Mouse (Mus musculus) neural tube, postnatal 0 days (tissue): ENCODE data around the gene Ergic3. TPM values are rescaled to one million over a fixed set of nuclear protein-coding genes. Genes with fewer than 3 reads are reported as not detected.

ENCODE experiments used
- polyA plus RNA-seq: library from polyadenylated mRNA; unstranded; fragments of >200 nt; fragmentation: Nextera tagmentation; extraction: Ambion mirVana; gene quantifications from 2 replicates; pipeline ENCODE4 v1.2.1, GENCODE M21; 2015

Ergic3 gene
- polyA plus RNA-seq, result 418 and 471 TPM in 2 replicates

GRCm38 (mm10) chr2:156007888-156008532 is at the start of gene Ergic3, which contains the start of gene 6430550D23Rik:
Gene Ergic3, plus strand, starts transcription at chr2:156008045.
Gene 6430550D23Rik, minus strand, starts transcription at chr2:156007977.

GRCm38 (mm10) chr2:156052816-156053215 is 45.0 kb downstream of the Ergic3 start, which contains the start of gene Fer1l4:
Gene Fer1l4, minus strand, starts transcription at chr2:156052947.

GRCm38 (mm10) chr2:156065099-156066041 is 57.5 kb downstream of the Ergic3 start, which contains the start of gene Spag4:
Gene Spag4, plus strand, starts transcription at chr2:156065175.

Other genes starting within 250 kb of the Ergic3 start
- gene Mmp24, start 232.7 kb upstream of the Ergic3 start, polyA plus RNA-seq, result 13.4 and 15.4 TPM in 2 replicates
- 62.5 and 64.9 TPM in 2 replicates for gene BC029722, start 188.6 kb upstream of the Ergic3 start, polyA plus RNA-seq
- gene Eif6, start 181.1 kb upstream of the Ergic3 start, polyA plus RNA-seq, result 138 and 140 TPM in 2 replicates
- gene Fam83c, start 173.2 kb upstream of the Ergic3 start, polyA plus RNA-seq, result 0.21 and 0.23 TPM in 2 replicates
- gene Uqcc1, start 77.7 kb upstream of the Ergic3 start, polyA plus RNA-seq, result 55.5 and 58.6 TPM in 2 replicates
- gene Gm15557, start 67.3 kb upstream of the Ergic3 start, polyA plus RNA-seq, result not detected in 2 replicates
- 0.62 and 0.85 TPM in 2 replicates for gene Gdf5, start 62.7 kb upstream of the Ergic3 start, polyA plus RNA-seq
- 12.9 and 13.4 TPM in 2 replicates for gene Cep250, start 51.6 kb upstream of the Ergic3 start, polyA plus RNA-seq
- gene 6430550D23Rik, start 68 bp upstream of the Ergic3 start, polyA plus RNA-seq, result 1.1 and 1.6 TPM in 2 replicates
- not detected in 2 replicates for gene Fer1l4, start 44.9 kb downstream of the Ergic3 start, polyA plus RNA-seq
- 4.9 and 7.8 TPM in 2 replicates for gene Spag4, start 57.1 kb downstream of the Ergic3 start, polyA plus RNA-seq
- gene Cpne1, start 103.9 kb downstream of the Ergic3 start, polyA plus RNA-seq, result 21.9 and 24.4 TPM in 2 replicates
- gene Rbm12, start 103.9 kb downstream of the Ergic3 start, polyA plus RNA-seq, result 9.7 and 11.1 TPM in 2 replicates
- 5.3 and 6.2 TPM in 2 replicates for gene Gm28036, start 119.0 kb downstream of the Ergic3 start, polyA plus RNA-seq
- 593 and 620 TPM in 2 replicates for gene Romo1, start 136.0 kb downstream of the Ergic3 start, polyA plus RNA-seq
- gene Nfs1, start 136.1 kb downstream of the Ergic3 start, polyA plus RNA-seq, result 35.1 and 37.5 TPM in 2 replicates
- 372 and 409 TPM in 2 replicates for gene Rbm39, start 172.2 kb downstream of the Ergic3 start, polyA plus RNA-seq
- gene Phf20, start 188.4 kb downstream of the Ergic3 start, polyA plus RNA-seq, result 97.5 and 98.3 TPM in 2 replicates